Mouse (Mus musculus): ENCODE results near the gene Ucn. TPM values are rescaled to one million over a fixed set of nuclear protein-coding genes. Genes with fewer than 3 reads are reported as not detected.

Gene Ucn
- polyA plus RNA-seq, 1 experiment from 2014 or later: not detected

DNA sequence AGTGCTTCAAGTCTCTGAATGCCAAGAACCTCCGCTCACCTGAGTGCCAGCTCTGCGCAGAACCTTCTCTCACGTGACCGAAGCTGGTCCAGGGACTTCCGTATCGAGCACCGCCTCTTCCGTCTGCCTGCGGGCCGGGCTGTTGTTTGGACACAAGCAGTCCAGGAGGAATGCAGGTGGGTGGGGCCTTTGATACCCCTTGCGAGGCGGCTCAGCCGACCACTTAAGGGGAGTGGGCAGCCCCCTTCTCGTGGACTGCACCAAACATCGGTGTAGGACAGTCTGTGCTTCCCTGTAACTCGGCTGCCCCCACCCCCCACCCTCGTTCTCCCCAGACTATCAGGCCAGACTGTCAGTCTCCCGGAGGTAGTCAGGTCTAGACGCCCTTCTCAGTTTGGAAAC, 15.5 kb upstream of the Ucn start, which contains the start of gene Mpv17:
TSS of gene Mpv17 (minus strand) at position 100 of the 402 bp plus-strand sequence.
- Histone ChIP-seq H3K4me3 (ENCODE audit: low read length) (peak within 1 kb of the TSS; percentile 58), H3K27me3 (ENCODE audit: control insufficient read depth, insufficient read depth, low read length) (no peaks in the 10 kb centered on the region), H3K4me2 (replicated peaks; ENCODE audit: low read depth, low read length) (peak within 1 kb of the TSS; percentile 80), H3K4me1 (ENCODE audit: control insufficient read depth, insufficient read depth, low read length) (peaks cover 5% of the 10 kb centered on the region), H3K9me3 (ENCODE audit: control insufficient read depth, low read length) (no peaks in the 10 kb centered on the region), H3K36me3 (ENCODE audit: control insufficient read depth, insufficient read depth, low read length) (peaks cover 34% of the 10 kb centered on the region), H3K27ac (ENCODE audit: low read depth, low read length) (no peak within 1 kb of the TSS), H3K9ac (ENCODE audit: low read depth, low read length) (peak within 1 kb of the TSS; percentile 65)
- whole genome bisulfite sequencing: under 1% methylated on average over 19 of the region's 19 CpGs
- peak; percentile 92 for ATAC-seq (ENCODE audit: low FRiP score, low TSS enrichment)

DNA sequence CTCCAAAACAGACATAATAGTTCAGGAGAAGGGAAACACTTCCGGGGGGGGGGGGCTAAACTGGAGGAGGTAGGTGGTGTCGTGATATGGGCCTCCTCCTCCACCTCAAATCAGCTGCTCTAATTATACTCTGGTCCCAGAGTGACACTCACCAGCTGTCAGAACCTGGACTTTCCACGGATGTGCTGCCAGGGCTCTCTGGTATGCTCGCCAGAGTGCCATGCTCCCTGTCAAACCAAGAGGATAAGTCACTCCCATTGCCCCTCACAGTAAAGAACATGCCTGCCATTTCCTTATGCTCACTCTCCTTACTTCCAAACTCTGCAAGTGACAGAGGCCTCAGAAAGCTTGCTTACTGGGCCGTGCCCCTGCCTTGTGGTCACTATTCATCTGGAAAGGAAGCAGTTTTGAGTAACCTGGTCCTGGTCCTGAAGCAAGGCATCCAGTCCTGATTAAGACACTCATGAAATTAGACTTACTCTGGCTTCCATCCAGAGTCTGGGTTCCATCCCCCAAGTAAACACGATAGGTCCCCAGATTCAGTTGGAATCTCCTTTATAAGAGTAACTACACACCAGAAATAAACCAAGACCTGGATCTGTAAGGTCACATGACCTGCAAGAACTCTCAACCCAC, 15.0 kb upstream of the Ucn start:
- peak overlapping the region; percentile 58 for H3K4me3 ChIP-seq (ENCODE audit: low read length)
- H3K9me3 ChIP-seq (ENCODE audit: control insufficient read depth, low read length): no peaks in the 10 kb centered on the region
- peak overlapping the region; percentile 65 for H3K9ac ChIP-seq (ENCODE audit: low read depth, low read length)
- H3K27ac ChIP-seq (ENCODE audit: low read depth, low read length): no peak overlapping the region
- WGBS: 34% methylated on average over 6 of the region's 6 CpGs
- H3K4me2 ChIP-seq (replicated peaks; ENCODE audit: low read depth, low read length): peak overlapping the region; percentile 80
- peaks cover 29% of the 10 kb centered on the region for H3K36me3 ChIP-seq (ENCODE audit: control insufficient read depth, insufficient read depth, low read length)
- peaks cover 5% of the 10 kb centered on the region for H3K4me1 ChIP-seq (ENCODE audit: control insufficient read depth, insufficient read depth, low read length)
- no peaks in the 10 kb centered on the region for H3K27me3 ChIP-seq (ENCODE audit: control insufficient read depth, insufficient read depth, low read length)
- ATAC-seq (ENCODE audit: low FRiP score, low TSS enrichment): peak; percentile 30; the same call in 1 of the 2 replicates

GRCm38 (mm10) chr5:31151746-31152145, 13.1 kb upstream of the Ucn start:
- WGBS: 89% methylated on average over 3 of the region's 3 CpGs
- Histone ChIP-seq H3K4me3 (ENCODE audit: low read length) (no peak overlapping the region), H3K27me3 (ENCODE audit: control insufficient read depth, insufficient read depth, low read length) (no peaks in the 10 kb centered on the region), H3K4me1 (ENCODE audit: control insufficient read depth, insufficient read depth, low read length) (peaks cover 5% of the 10 kb centered on the region), H3K27ac (ENCODE audit: low read depth, low read length) (no peak overlapping the region), H3K36me3 (ENCODE audit: control insufficient read depth, insufficient read depth, low read length) (peaks cover 10% of the 10 kb centered on the region; the same call in 1 of the 2 replicates), H3K9ac (ENCODE audit: low read depth, low read length) (no peak overlapping the region), H3K9me3 (ENCODE audit: control insufficient read depth, low read length) (no peaks in the 10 kb centered on the region), H3K4me2 (replicated peaks; ENCODE audit: low read depth, low read length) (no peak overlapping the region)
- no peak for ATAC-seq (ENCODE audit: low FRiP score, low TSS enrichment)

DNA sequence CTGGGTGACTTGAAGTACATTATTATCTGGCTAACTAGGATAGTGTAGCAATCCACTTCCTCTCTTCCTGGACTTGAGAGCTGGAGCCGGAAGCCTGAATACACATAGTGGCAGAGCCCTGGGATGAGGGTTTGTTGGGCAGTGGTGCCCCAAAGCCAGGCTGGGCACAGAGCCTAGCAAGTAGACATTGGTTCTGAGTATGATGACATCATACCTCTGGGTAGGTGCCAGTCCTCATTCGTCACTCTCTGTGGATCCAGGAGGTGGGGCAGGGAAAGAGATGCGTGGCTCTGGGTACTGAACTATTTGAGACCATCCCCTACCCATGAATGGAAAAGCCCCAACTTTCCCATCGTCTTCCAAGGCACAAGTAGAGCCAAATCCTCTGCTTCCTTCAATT, 11.2 kb upstream of the Ucn start:
- no peaks in the 10 kb centered on the region for H3K27me3 ChIP-seq (ENCODE audit: control insufficient read depth, insufficient read depth, low read length)
- no peaks in the 10 kb centered on the region for H3K9me3 ChIP-seq (ENCODE audit: control insufficient read depth, low read length)
- no peak overlapping the region for H3K9ac ChIP-seq (ENCODE audit: low read depth, low read length)
- peaks cover 6% of the 10 kb centered on the region for H3K36me3 ChIP-seq (ENCODE audit: control insufficient read depth, insufficient read depth, low read length)
- 95% methylated on average over 4 of the region's 4 CpGs for WGBS
- ATAC-seq (ENCODE audit: low FRiP score, low TSS enrichment): no peak
- H3K4me3 ChIP-seq (ENCODE audit: low read length): no peak overlapping the region
- no peak overlapping the region for H3K4me2 ChIP-seq (replicated peaks; ENCODE audit: low read depth, low read length)
- H3K4me1 ChIP-seq (ENCODE audit: control insufficient read depth, insufficient read depth, low read length): peaks cover 5% of the 10 kb centered on the region
- no peak overlapping the region for H3K27ac ChIP-seq (ENCODE audit: low read depth, low read length)

DNA sequence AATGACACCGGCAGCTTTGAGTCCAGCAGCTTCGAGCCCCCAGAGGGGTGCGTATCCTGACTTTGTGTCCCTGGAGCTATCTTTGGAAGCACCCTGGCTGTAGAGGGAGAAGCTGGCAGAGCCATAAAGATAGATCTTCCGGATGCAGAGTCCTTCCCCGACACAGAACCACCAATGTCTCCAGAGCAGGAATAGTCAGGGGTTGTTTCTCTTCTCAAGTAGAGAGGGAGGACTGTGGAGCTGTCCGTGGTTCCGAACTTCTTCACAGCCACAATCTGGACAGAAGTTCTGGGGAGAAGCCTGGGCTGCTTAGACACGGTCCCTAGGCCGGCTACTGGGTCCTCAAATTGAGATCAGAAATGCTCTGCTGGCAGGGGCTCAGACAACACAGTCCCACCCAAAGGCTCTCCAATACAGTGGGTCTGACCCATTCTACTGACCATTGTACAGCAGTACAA, 368 bp upstream of the Ucn start:
- H3K9ac ChIP-seq (ENCODE audit: low read depth, low read length): no peak overlapping the region
- H3K4me3 ChIP-seq (ENCODE audit: low read length): peak overlapping the region; percentile 18; the same call in 1 of the 2 replicates
- no peaks in the 10 kb centered on the region for H3K9me3 ChIP-seq (ENCODE audit: control insufficient read depth, low read length)
- H3K4me2 ChIP-seq (replicated peaks; ENCODE audit: low read depth, low read length): no peak overlapping the region
- H3K36me3 ChIP-seq (ENCODE audit: control insufficient read depth, insufficient read depth, low read length): peaks cover 12% of the 10 kb centered on the region
- H3K4me1 ChIP-seq (ENCODE audit: control insufficient read depth, insufficient read depth, low read length): no peaks in the 10 kb centered on the region
- H3K27me3 ChIP-seq (ENCODE audit: control insufficient read depth, insufficient read depth, low read length): peaks cover 62% of the 10 kb centered on the region
- no peak overlapping the region for H3K27ac ChIP-seq (ENCODE audit: low read depth, low read length)
- 0 out of 2 replicates have a peak, but pooled peaks have one; percentile 3 for ATAC-seq (ENCODE audit: low FRiP score, low TSS enrichment)
- 14% methylated on average over 9 of the region's 9 CpGs for WGBS

GRCm38 (mm10) chr5:31137658-31138057, 971 bp downstream of the Ucn start:
- 1% methylated on average over 13 of the region's 13 CpGs for WGBS
- Histone ChIP-seq H3K4me2 (replicated peaks; ENCODE audit: low read depth, low read length) (peak overlapping the region; percentile 38), H3K4me1 (ENCODE audit: control insufficient read depth, insufficient read depth, low read length) (no peaks in the 10 kb centered on the region), H3K4me3 (ENCODE audit: low read length) (peak overlapping the region; percentile 18; the same call in 1 of the 2 replicates), H3K27me3 (ENCODE audit: control insufficient read depth, insufficient read depth, low read length) (peaks cover 67% of the 10 kb centered on the region), H3K36me3 (ENCODE audit: control insufficient read depth, insufficient read depth, low read length) (peaks cover 8% of the 10 kb centered on the region; the same call in 1 of the 2 replicates), H3K27ac (ENCODE audit: low read depth, low read length) (no peak overlapping the region), H3K9me3 (ENCODE audit: control insufficient read depth, low read length) (no peaks in the 10 kb centered on the region), H3K9ac (ENCODE audit: low read depth, low read length) (no peak overlapping the region)
- no peak for ATAC-seq (ENCODE audit: low FRiP score, low TSS enrichment)

DNA sequence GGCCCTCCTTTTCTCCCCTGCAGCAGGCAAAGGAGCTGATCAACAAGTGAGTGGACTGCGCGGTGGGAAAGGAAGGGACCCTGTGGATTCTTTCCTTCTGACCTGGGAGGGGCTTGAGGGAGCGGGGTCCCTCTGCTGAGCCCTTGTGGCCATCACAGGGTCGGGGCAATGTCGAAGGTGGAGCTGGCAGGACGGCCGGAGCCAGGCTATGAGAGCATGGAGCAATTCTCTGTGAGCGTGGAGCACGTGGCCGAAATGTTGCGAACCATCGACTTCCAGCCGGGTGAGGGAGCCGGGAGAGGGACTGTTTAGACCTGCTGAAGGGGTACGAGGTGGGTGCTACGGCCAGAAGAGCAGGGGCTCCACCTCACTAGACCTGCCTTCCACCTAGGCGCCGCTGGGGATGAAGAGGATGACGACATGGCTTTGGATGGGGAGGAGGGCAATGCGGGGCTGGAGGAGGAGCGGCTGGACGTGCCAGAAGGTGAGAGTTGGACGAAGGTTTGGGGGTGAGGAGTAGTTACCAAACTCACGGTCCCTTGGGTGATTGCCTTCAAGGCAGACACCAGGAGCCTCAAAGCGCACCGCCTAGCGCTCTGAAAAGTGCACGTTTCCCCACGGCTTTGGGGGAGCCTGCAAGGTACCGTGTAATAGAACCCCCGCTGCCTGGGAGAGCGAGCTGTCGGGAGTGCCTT, 1.8 kb downstream of the Ucn start:
- 2% methylated on average over 33 of the region's 33 CpGs for WGBS
- no peak for ATAC-seq (ENCODE audit: low FRiP score, low TSS enrichment)
- no peak overlapping the region for H3K4me2 ChIP-seq (replicated peaks; ENCODE audit: low read depth, low read length)
- peak overlapping the region; percentile 18 for H3K4me3 ChIP-seq (ENCODE audit: low read length)
- no peak overlapping the region for H3K9ac ChIP-seq (ENCODE audit: low read depth, low read length)
- H3K36me3 ChIP-seq (ENCODE audit: control insufficient read depth, insufficient read depth, low read length): peaks cover 8% of the 10 kb centered on the region; the same call in 1 of the 2 replicates
- H3K9me3 ChIP-seq (ENCODE audit: control insufficient read depth, low read length): no peaks in the 10 kb centered on the region
- H3K4me1 ChIP-seq (ENCODE audit: control insufficient read depth, insufficient read depth, low read length): no peaks in the 10 kb centered on the region
- no peak overlapping the region for H3K27ac ChIP-seq (ENCODE audit: low read depth, low read length)
- peaks cover 67% of the 10 kb centered on the region for H3K27me3 ChIP-seq (ENCODE audit: control insufficient read depth, insufficient read depth, low read length)

- WGBS: 38% methylated on average over 5 of the region's 5 CpGs
- H3K4me1 ChIP-seq (ENCODE audit: control insufficient read depth, insufficient read depth, low read length): no peaks in the 10 kb centered on the region
- no peak overlapping the region for H3K4me3 ChIP-seq (ENCODE audit: low read length)
- H3K27me3 ChIP-seq (ENCODE audit: control insufficient read depth, insufficient read depth, low read length): no peaks in the 10 kb centered on the region
- H3K4me2 ChIP-seq (replicated peaks; ENCODE audit: low read depth, low read length): no peak overlapping the region
- H3K9me3 ChIP-seq (ENCODE audit: control insufficient read depth, low read length): no peaks in the 10 kb centered on the region
- H3K27ac ChIP-seq (ENCODE audit: low read depth, low read length): no peak overlapping the region
- no peak for ATAC-seq (ENCODE audit: low FRiP score, low TSS enrichment)
- no peak overlapping the region for H3K9ac ChIP-seq (ENCODE audit: low read depth, low read length)
- H3K36me3 ChIP-seq (ENCODE audit: control insufficient read depth, insufficient read depth, low read length): no peaks in the 10 kb centered on the region
These were observed 12.6 kb downstream of the Ucn start for GRCm38 (mm10) chr5:31126050-31126449.

GRCm38 (mm10) chr5:31123481-31123880, 15.1 kb downstream of the Ucn start:
- Histone ChIP-seq H3K27ac (ENCODE audit: low read depth, low read length) (no peak overlapping the region), H3K4me2 (replicated peaks; ENCODE audit: low read depth, low read length) (no peak overlapping the region), H3K4me3 (ENCODE audit: low read length) (no peak overlapping the region), H3K9ac (ENCODE audit: low read depth, low read length) (no peak overlapping the region), H3K4me1 (ENCODE audit: control insufficient read depth, insufficient read depth, low read length) (no peaks in the 10 kb centered on the region), H3K36me3 (ENCODE audit: control insufficient read depth, insufficient read depth, low read length) (no peaks in the 10 kb centered on the region), H3K9me3 (ENCODE audit: control insufficient read depth, low read length) (no peaks in the 10 kb centered on the region), H3K27me3 (ENCODE audit: control insufficient read depth, insufficient read depth, low read length) (no peaks in the 10 kb centered on the region)
- WGBS: 48% methylated on average over 2 of the region's 2 CpGs
- ATAC-seq (ENCODE audit: low FRiP score, low TSS enrichment): no peak
